Mouse (Mus musculus) Patski (cell line): ENCODE results near the gene Alkbh3. TPM values are rescaled to one million over a fixed set of nuclear protein-coding genes. Genes with fewer than 3 reads are reported as not detected.
A peak's percentile ranks its signal among the peaks of the same experiment; 100 is the strongest.

Experiments used
- ATAC-seq: fragments of 100-300 bp; one replicate; pipeline ENCODE4 v1.8.0; 2021
- CTCF ChIA-PET: fragments of 350-600 bp; sonication (Branson Sonifier 250); formaldehyde crosslinking; loops from one replicate; lab custom pipeline; 2022; ENCODE audit warnings: inconsistent platforms; lab: Charles Lee
- POLR2A ChIA-PET: fragments of 350-600 bp; sonication (Branson Sonifier 250); formaldehyde crosslinking; loops from one replicate; lab custom pipeline; 2022; ENCODE audit warnings: antibody characterized with exemption, inconsistent platforms; lab: Charles Lee
- DNase-seq: peaks from one replicate; pipeline ENCODE4 v3.0.0-alpha.2; 2011; ENCODE audit warnings: low read depth, low spot score
- H3K27me3 ChIP-seq: fragments of 371-371 bp; one replicate; pipeline ENCODE4 v1.5.1; 2021
- CTCF ChIP-seq: fragments of 100-300 bp; IDR thresholded peaks from one replicate; pipeline ENCODE4 v1.5.1; 2021
- in situ Hi-C: fragments of 300-500 bp; cut with MboI; formaldehyde crosslinking; loops from 3 replicates; pipeline ENCODE4 v1.11.1; 2018; ENCODE audit warnings: low pct_unique_long_range_greater_than_20kb, mixed read lengths
- polyA plus RNA-seq: library from polyadenylated mRNA; unstranded; gene quantifications from one replicate; pipeline ENCODE4 v1.2.3, GENCODE M21; 2021

The Alkbh3 gene
- polyA plus RNA-seq, 1 experiment from 2014 or later: 35.1 TPM

GRCm38 (mm10) chr2:94044174-94044573 is 33.6 kb upstream of the Alkbh3 start:
- in situ Hi-C loops: no loop called here
- H3K27me3 ChIP-seq: no peaks in the 10 kb centered on the region
- no peak for TF ChIP-seq CTCF
- ChIA-PET CTCF (no interaction called here), POLR2A (no interaction called here)
- no peak for DNase-seq
- no peak for ATAC-seq

- no peak for TF ChIP-seq CTCF
- in situ Hi-C loops: no loop called here
- H3K27me3 ChIP-seq: no peaks in the 10 kb centered on the region
- ATAC-seq (no peak), DNase-seq (no peak)
- CTCF ChIA-PET: no interaction called here
- POLR2A ChIA-PET: no interaction called here
Observed at GRCm38 (mm10) chr2:94043662-94044061, 33.1 kb upstream of the Alkbh3 start.

DNA sequence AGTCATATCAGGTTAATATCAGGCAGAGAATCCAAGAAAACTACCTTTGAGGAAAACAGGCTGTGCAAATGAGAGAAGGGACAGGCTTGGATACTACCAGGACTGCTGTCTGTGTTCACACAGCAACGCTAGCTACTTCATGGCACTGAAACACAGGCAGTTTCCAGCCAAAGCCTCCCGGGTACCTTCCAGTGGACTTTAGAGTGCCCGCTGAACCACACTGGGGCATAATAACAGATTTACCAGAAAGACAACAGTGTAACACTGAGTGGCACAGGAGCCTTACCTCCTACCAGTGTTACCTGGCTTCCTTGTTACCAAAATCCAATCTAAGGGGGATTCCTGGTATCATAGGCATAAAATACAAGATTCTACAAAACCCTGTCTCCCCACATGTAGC is 31.9 kb upstream of the Alkbh3 start:
- in situ Hi-C loops: no loop called here
- POLR2A ChIA-PET: no interaction called here
- no peak for TF ChIP-seq CTCF
- DNase-seq (no peak), ATAC-seq (no peak)
- CTCF ChIA-PET: interaction anchor here (0.8 to 2.7 kb wide), 3 partner anchors 12 to 203 kb away, joined by 3 to 8 read pairs (median 3); no protein-coding TSS in a partner anchor
- no peaks in the 10 kb centered on the region for H3K27me3 ChIP-seq

GRCm38 (mm10) chr2:94040391-94041125 is 30.0 kb upstream of the Alkbh3 start:
- ATAC-seq: no peak
- in situ Hi-C loops: no loop called here
- POLR2A ChIA-PET: no interaction called here
- no peak for DNase-seq
- no peak for TF ChIP-seq CTCF
- H3K27me3 ChIP-seq: no peaks in the 10 kb centered on the region
- CTCF ChIA-PET: interaction anchor here (0.9 to 2.7 kb wide), 3 partner anchors 9 to 205 kb away, joined by 3 to 8 read pairs (median 4); no protein-coding TSS in a partner anchor

DNA sequence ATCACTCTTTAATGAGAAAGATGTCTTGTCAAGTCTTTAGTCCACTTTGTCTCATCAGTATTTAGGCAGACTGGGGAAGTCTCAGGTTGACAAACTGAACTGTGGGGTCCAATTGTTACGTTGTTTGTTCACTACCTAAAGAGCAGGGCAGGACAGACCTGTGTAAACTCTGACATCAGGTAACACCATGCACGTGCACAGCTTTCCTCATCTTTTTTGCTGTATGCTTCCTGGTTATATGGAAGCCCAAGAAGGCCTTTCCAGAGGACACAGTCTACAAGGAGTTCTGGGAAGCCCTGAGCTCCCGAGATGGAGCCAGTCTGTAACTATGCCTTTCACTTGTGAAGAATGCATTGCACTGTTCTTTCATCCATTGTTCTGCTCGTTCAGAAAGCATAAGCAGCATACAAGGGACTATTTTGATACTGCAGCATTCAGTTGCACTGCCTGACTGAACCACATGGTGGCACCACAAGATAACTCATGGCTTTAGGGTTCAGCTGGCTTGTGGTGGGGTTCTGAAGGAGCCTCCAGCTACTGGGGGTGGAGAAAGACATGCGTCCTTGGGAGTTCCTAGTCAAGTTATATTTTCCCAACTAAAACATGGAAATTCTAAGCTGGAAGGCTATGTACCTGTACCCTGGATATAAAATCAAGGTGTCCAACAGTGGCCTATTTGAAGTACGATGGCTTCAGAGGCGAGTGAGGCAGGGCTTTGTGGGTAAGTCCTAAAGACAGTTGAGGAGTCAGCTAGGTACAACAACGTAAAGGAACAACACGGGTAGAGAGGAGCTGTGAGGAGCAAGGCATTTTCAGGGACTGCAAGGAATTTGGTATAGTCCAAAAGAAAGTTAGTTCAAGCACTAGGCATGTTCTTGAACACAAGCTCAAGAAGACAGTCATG is 25.1 kb upstream of the Alkbh3 start:
- no peaks in the 10 kb centered on the region for H3K27me3 ChIP-seq
- ATAC-seq: no peak
- ChIA-PET POLR2A (interaction anchor here (0.6 kb wide), 1 partner anchor 75 kb away, joined by 3 read pairs; no protein-coding TSS in a partner anchor), CTCF (interaction anchor here (0.7 to 2.3 kb wide), 18 partner anchors 10 to 255 kb away, joined by 3 to 9 read pairs (median 4); no protein-coding TSS in a partner anchor)
- in situ Hi-C loops: no loop called here
- TF ChIP-seq CTCF: peak; percentile 91
- DNase-seq: peak; percentile 22

- no peak for TF ChIP-seq CTCF
- in situ Hi-C loops: loop anchor here (5.0 kb wide), 1 partner anchor 262 kb away; no protein-coding TSS in a partner anchor
- DNase-seq (no peak), ATAC-seq (no peak)
- H3K27me3 ChIP-seq: no peaks in the 10 kb centered on the region
- ChIA-PET POLR2A (interaction anchor here (0.7 kb wide), 1 partner anchor 128 kb away, joined by 4 read pairs; no protein-coding TSS in a partner anchor), CTCF (no interaction called here)
Observed at GRCm38 (mm10) chr2:94030602-94031001, 20.0 kb upstream of the Alkbh3 start.

DNA sequence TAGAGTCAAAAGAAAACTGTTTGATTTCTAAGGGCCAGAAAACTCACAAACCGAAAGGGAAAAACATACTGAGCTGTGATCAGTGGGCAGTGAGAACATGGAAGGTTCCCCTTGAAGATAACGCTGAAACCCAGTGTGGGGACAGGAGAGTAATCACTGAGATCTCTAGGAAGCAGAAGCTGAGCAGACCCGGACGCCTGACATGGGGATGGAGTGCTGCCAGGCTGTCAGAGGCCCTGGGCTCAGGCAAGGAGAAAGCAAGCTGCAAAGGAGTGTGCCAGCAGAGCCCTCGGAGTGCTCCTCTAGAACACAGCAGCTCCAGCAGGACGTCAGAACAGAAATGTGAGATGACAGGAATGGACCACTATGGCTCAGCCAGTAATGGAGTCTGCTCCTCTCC is 14.0 kb upstream of the Alkbh3 start:
- POLR2A ChIA-PET: no interaction called here
- in situ Hi-C loops: no loop called here
- CTCF ChIA-PET: no interaction called here
- TF ChIP-seq CTCF: no peak
- DNase-seq (no peak), ATAC-seq (no peak)
- H3K27me3 ChIP-seq: no peaks in the 10 kb centered on the region

GRCm38 (mm10) chr2:94002331-94002730 is 8.3 kb downstream of the Alkbh3 start:
- DNase-seq: no peak
- H3K27me3 ChIP-seq: no peaks in the 10 kb centered on the region
- ChIA-PET POLR2A (interaction anchor here (0.6 to 0.9 kb wide), 2 partner anchors 10 to 16 kb away, joined by 3 read pairs; no protein-coding TSS in a partner anchor), CTCF (interaction anchor here (0.7 to 3.4 kb wide), 14 partner anchors 11 to 152 kb away, joined by 3 to 26 read pairs (median 4); partner anchors contain the start of genes Accs and Accsl)
- no peak for ATAC-seq
- peak; percentile 95 for TF ChIP-seq CTCF
- in situ Hi-C loops: no loop called here

DNA sequence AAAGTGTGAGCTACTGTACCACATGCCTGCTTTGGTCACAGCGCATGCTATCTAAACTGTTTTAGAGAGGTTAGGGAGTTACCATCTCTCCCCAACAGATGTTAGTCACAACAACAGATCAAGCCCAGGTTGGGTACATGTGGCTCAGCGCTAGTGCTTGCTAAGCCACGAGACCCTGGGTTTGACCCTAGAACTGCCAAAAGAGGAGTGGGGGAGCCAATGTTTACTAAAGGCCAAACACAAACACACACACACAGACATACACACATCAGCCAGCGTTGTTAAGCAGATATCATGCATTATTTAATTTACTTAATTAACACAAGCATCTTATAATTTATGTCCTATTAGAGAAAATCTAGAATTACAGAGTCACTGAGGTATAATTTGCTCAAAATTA is 8.7 kb downstream of the Alkbh3 start:
- ATAC-seq (no peak), DNase-seq (no peak)
- no peak for TF ChIP-seq CTCF
- POLR2A ChIA-PET: no interaction called here
- in situ Hi-C loops: no loop called here
- CTCF ChIA-PET: interaction anchor here (0.9 to 3.4 kb wide), 9 partner anchors 14 to 143 kb away, joined by 3 to 26 read pairs (median 5); partner anchors contain the start of gene Accsl
- no peaks in the 10 kb centered on the region for H3K27me3 ChIP-seq

DNA sequence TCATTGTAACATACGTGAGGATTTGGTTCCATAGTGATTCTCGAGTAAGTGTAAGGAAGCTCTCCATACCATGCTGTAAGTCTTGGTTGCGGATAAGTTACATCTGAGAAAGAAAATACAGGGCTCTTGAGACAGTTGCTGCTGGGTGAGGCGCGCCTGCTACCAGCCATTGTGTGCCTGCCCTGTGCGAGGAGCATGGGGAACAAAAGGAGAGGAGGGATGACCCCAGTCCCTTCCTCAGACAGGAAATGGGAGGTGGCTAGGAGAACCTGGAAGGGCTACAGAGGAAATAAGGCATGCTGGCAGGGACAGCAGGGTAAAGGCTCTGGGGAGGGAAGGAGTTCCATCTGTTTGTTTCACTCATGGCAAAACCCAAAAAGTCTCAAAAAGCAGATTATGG is 9.2 kb downstream of the Alkbh3 start:
- in situ Hi-C loops: no loop called here

More for the DNA sequence above, 9.2 kb downstream of the Alkbh3 start:
- POLR2A ChIA-PET: interaction anchor here (0.6 kb wide), 2 partner anchors 10 to 25 kb away, joined by 3 to 4 read pairs; no protein-coding TSS in a partner anchor
- no peaks in the 10 kb centered on the region for H3K27me3 ChIP-seq
- CTCF ChIA-PET: interaction anchor here (1.5 to 3.4 kb wide), 4 partner anchors 14 to 134 kb away, joined by 4 to 26 read pairs (median 10); partner anchors contain the start of gene Accsl
- DNase-seq: no peak
- no peak for ATAC-seq
- no peak for TF ChIP-seq CTCF
